18 mouse cellular contexts compared by ENCODE assay signal in the genomic region with DNA sequence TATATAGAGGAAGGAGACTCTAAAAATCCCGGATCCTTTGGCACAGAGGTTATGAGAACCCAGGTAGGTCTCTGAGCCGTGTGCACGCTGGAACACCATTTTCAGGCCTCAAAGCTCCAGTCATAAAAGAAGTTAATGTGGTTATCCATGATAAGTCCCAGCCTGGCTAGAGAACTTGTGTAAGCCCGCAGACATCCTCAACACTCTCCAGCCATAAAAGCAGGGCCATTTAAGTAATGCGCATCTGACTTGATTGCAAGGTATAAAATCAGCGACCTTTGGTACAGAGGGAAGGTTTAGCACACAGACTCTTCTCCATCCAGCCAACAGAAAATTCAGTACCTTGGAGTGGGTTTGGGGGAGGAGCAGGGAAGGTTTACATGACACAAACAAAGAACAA.
A peak's percentile ranks its signal among the peaks of the same experiment; 100 is the strongest.
DNase-seq lines count a peak whose midpoint lies in the region; ATAC-seq lines count a peak whose summit lies in the region.
"Had no signal": no experiment of that assay in that cellular context is flagged by ENCODE, and none has a peak within 500 bp of the region (broad histone marks: within the 10 kb centered on the region; RNA-seq: fewer than 3 reads in every experiment).

No protein-coding gene starts in this region.

- no peaks in the 10 kb centered on the region for H3K36me3 ChIP-seq in intestine, embryonic 15.5 days
- H3K36me3 ChIP-seq in intestine, embryonic 16.5 days (ENCODE audit: control insufficient read depth, insufficient read depth, low read length), result no peaks in the 10 kb centered on the region
- H3K36me3 ChIP-seq: embryonic facial prominence, embryonic 10.5 days; embryonic facial prominence, embryonic 12.5 days; forebrain, embryonic 15.5 days had no signal

- H3K9me3 ChIP-seq in intestine, embryonic 15.5 days, result no peaks in the 10 kb centered on the region
- H3K9me3 ChIP-seq in intestine, embryonic 16.5 days (ENCODE audit: control insufficient read depth, low read length), result no peaks in the 10 kb centered on the region
- H3K9me3 ChIP-seq: embryonic facial prominence, embryonic 10.5 days; embryonic facial prominence, embryonic 12.5 days; forebrain, embryonic 13.5 days; forebrain, embryonic 15.5 days had no signal

- no peaks in the 10 kb centered on the region for H3K4me1 ChIP-seq in intestine, embryonic 15.5 days (replicated peaks)
- no peaks in the 10 kb centered on the region for H3K4me1 ChIP-seq in intestine, embryonic 16.5 days (ENCODE audit: control insufficient read depth, insufficient read depth, low read length)
- H3K4me1 ChIP-seq: embryonic facial prominence, embryonic 12.5 days had no signal

- ATAC-seq in intestine, embryonic 15.5 days, result peak; percentile 41
- ATAC-seq in intestine, embryonic 16.5 days, result peak; percentile 64
- no peak for ATAC-seq in inflammation-experienced regulatory T-cells, adult 6 months
- ATAC-seq: forebrain, embryonic 13.5 days; forebrain, embryonic 15.5 days; forebrain, postnatal 0 days had no signal

- no peak overlapping the region for H3K9ac ChIP-seq in intestine, embryonic 15.5 days
- H3K9ac ChIP-seq in intestine, embryonic 16.5 days (ENCODE audit: low read depth, low read length), result no peak overlapping the region
- H3K9ac ChIP-seq: embryonic facial prominence, embryonic 12.5 days; forebrain, embryonic 13.5 days; forebrain, embryonic 15.5 days; forebrain, postnatal 0 days had no signal

- peak; percentile 33 for DNase-seq in large intestine, adult 2 months (ENCODE audit: low read depth, low spot score)
- no peak for DNase-seq in adrenal gland, postnatal 36 days
- DNase-seq: adrenal gland, adult 2 months; adrenal gland, postnatal 10 days; adrenal gland, postnatal 25 days; cerebellum, adult 11-12 months; cerebellum, adult 2 months; cerebellum, adult 9-10 months; cerebellum, postnatal 10 days; cerebellum, postnatal 25 days; forebrain, postnatal 0 days had no signal

- H3K27me3 ChIP-seq in intestine, embryonic 15.5 days (replicated peaks), result no peaks in the 10 kb centered on the region
- H3K27me3 ChIP-seq in intestine, embryonic 16.5 days (replicated peaks; ENCODE audit: control insufficient read depth, insufficient read depth, low read length), result no peaks in the 10 kb centered on the region
- H3K27me3 ChIP-seq: embryonic facial prominence, embryonic 12.5 days; forebrain, embryonic 15.5 days had no signal

- no peak overlapping the region for H3K27ac ChIP-seq in intestine, embryonic 15.5 days
- H3K27ac ChIP-seq in intestine, embryonic 16.5 days (ENCODE audit: low read length), result peak overlapping the region; percentile 43; the same call in 1 of the 2 replicates
- H3K27ac ChIP-seq: embryonic facial prominence, embryonic 10.5 days; embryonic facial prominence, embryonic 12.5 days; forebrain, embryonic 13.5 days; forebrain, embryonic 15.5 days had no signal

- no peak overlapping the region for H3K4me3 ChIP-seq in intestine, embryonic 15.5 days (replicated peaks)
- H3K4me3 ChIP-seq in intestine, embryonic 16.5 days (ENCODE audit: low read length), result no peak overlapping the region
- H3K4me3 ChIP-seq: embryonic facial prominence, embryonic 10.5 days; embryonic facial prominence, embryonic 12.5 days; forebrain, embryonic 13.5 days; forebrain, embryonic 15.5 days had no signal

- H3K4me2 ChIP-seq in intestine, embryonic 15.5 days (replicated peaks), result no peak overlapping the region
- H3K4me2 ChIP-seq in intestine, embryonic 16.5 days (ENCODE audit: low read depth, low read length), result no peak overlapping the region
- H3K4me2 ChIP-seq: embryonic facial prominence, embryonic 12.5 days; forebrain, embryonic 13.5 days; forebrain, embryonic 15.5 days had no signal

- WGBS in intestine, embryonic 15.5 days, result 72% methylated on average over 6 of the region's 6 CpGs
- 72% methylated on average over 6 of the region's 6 CpGs for WGBS in intestine, embryonic 16.5 days
- WGBS in large intestine, adult 2 months, result 38% methylated on average over 6 of the region's 6 CpGs
